Mouse (Mus musculus) lung, embryonic 16.5 days (tissue): Measurements from ENCODE around the gene Grap. TPM values are rescaled to one million over a fixed set of nuclear protein-coding genes. Genes with fewer than 3 reads are reported as not detected.

Source experiments
- ATAC-seq: fragments of 200-750 bp; cut with Nextera tagmentation; 2 replicates; pipeline ENCODE4 v1.8.0; 2017; ENCODE audit warnings: low read depth, mild to moderate bottlenecking, moderate library complexity
- H3K27ac ChIP-seq: fragments of 300-500 bp; sonication (generic); 2 replicates; pipeline ENCODE4 v1.5.1; 2014; ENCODE audit warnings: mild to moderate bottlenecking, control low read depth, low read length
- H3K27me3 ChIP-seq: fragments of 300-500 bp; sonication (generic); 2 replicates; pipeline ENCODE4 v1.6.1; 2014; ENCODE audit warnings: low read depth, low read length, mixed read lengths; ENCODE audit not compliant: control insufficient read depth, insufficient read depth
- H3K36me3 ChIP-seq: fragments of 300-500 bp; sonication (generic); 2 replicates; pipeline ENCODE4 v1.6.1; 2014; ENCODE audit warnings: low read length; ENCODE audit not compliant: control insufficient read depth, insufficient read depth
- H3K4me1 ChIP-seq: fragments of 300-500 bp; sonication (generic); replicated peaks from 2 replicates; pipeline ENCODE4 v1.6.1; 2014; ENCODE audit warnings: low read length, mixed read lengths; ENCODE audit not compliant: control insufficient read depth, insufficient read depth
- H3K4me2 ChIP-seq: fragments of 300-500 bp; sonication (generic); 2 replicates; pipeline ENCODE4 v1.6.1; 2014; ENCODE audit warnings: low read depth, low read length, control low read depth
- H3K4me3 ChIP-seq: fragments of 300-500 bp; sonication (generic); 2 replicates; pipeline ENCODE4 v1.5.1; 2014; ENCODE audit warnings: mild to moderate bottlenecking, low read length, control low read depth
- H3K9ac ChIP-seq: fragments of 300-500 bp; sonication (generic); 2 replicates; pipeline ENCODE4 v1.6.1; 2014; ENCODE audit warnings: low read length, control low read depth
- H3K9me3 ChIP-seq: fragments of 300-500 bp; sonication (generic); 2 replicates; pipeline ENCODE4 v1.6.1; 2016; ENCODE audit warnings: low read length; ENCODE audit not compliant: control insufficient read depth
- WGBS: fragments of 180-500 bp; shearing (Covaris S2); extraction: QIAGEN DNeasy Blood & Tissue Kit; methylation state at CpG from one replicate; pipeline ENCODE4 v1.1.7; 2014; 5-methylcytosine and 5-hydroxymethylcytosine counted together
- polyA plus RNA-seq: library from polyadenylated mRNA; unstranded; fragments of >200 nt; fragmentation: Nextera tagmentation; extraction: Ambion mirVana; gene quantifications from 2 replicates; pipeline ENCODE4 v1.2.1, GENCODE M21; 2015

The Grap gene
- polyA plus RNA-seq, 1 experiment from 2014 or later: 43.1 TPM

GRCm38 (mm10) chr11:61719826-61720225 lies 66.8 kb downstream of the Grap start:
- no peak overlapping the region for H3K4me2 ChIP-seq
- no peaks in the 10 kb centered on the region for H3K9me3 ChIP-seq
- H3K27me3 ChIP-seq: no peaks in the 10 kb centered on the region
- no peak overlapping the region for H3K4me3 ChIP-seq
- H3K27ac ChIP-seq: no peak overlapping the region
- no peaks in the 10 kb centered on the region for H3K4me1 ChIP-seq
- no peaks in the 10 kb centered on the region for H3K36me3 ChIP-seq
- H3K9ac ChIP-seq: no peak overlapping the region
- WGBS: 70% methylated on average over 8 of the region's 8 CpGs
- ATAC-seq: no peak

GRCm38 (mm10) chr11:61720636-61721035 lies 67.6 kb downstream of the Grap start, which contains the start of gene Slc5a10:
Gene Slc5a10 (minus strand): TSS chr11:61720826.
- no peak within 1 kb of the TSS for H3K4me2 ChIP-seq
- no peaks in the 10 kb centered on the region for H3K4me1 ChIP-seq
- H3K9me3 ChIP-seq: no peaks in the 10 kb centered on the region
- H3K9ac ChIP-seq: no peak within 1 kb of the TSS
- WGBS: 58% methylated on average over 3 of the region's 3 CpGs
- ATAC-seq: no peak
- no peak within 1 kb of the TSS for H3K27ac ChIP-seq
- H3K27me3 ChIP-seq: no peaks in the 10 kb centered on the region
- H3K4me3 ChIP-seq: no peak within 1 kb of the TSS
- no peaks in the 10 kb centered on the region for H3K36me3 ChIP-seq

GRCm38 (mm10) chr11:61722077-61722476 lies 69.0 kb downstream of the Grap start:
- Histone ChIP-seq H3K27me3 (no peaks in the 10 kb centered on the region), H3K4me1 (no peaks in the 10 kb centered on the region), H3K9me3 (no peaks in the 10 kb centered on the region), H3K27ac (no peak overlapping the region), H3K4me2 (no peak overlapping the region), H3K9ac (no peak overlapping the region), H3K36me3 (no peaks in the 10 kb centered on the region), H3K4me3 (no peak overlapping the region)
- ATAC-seq: no peak
- 64% methylated on average over 5 of the region's 5 CpGs for WGBS

Other genes with a start within 250 kb of the Grap start
- 0.78 and 1.2 TPM in 2 replicates for gene Rnf112, start 199.1 kb upstream of the Grap start, polyA plus RNA-seq
- 1,630 and 1,660 TPM in 2 replicates for gene Mfap4, start 167.8 kb upstream of the Grap start, polyA plus RNA-seq
- 59.6 and 61.8 TPM in 2 replicates for gene Mapk7, start 158.9 kb upstream of the Grap start, polyA plus RNA-seq
- 47.3 and 47.9 TPM in 2 replicates for gene B9d1, start 148.1 kb upstream of the Grap start, polyA plus RNA-seq
- 24.4 and 28.7 TPM in 2 replicates for gene Epn2, start 73.6 kb upstream of the Grap start, polyA plus RNA-seq
- 2.2 and 2.3 TPM in 2 replicates for gene Fam83g, start 30.8 kb downstream of the Grap start, polyA plus RNA-seq
- 0.08 TPM in 1 of 2 replicates, not detected in the other for gene Slc5a10, start 67.6 kb downstream of the Grap start, polyA plus RNA-seq
- 31.3 and 31.4 TPM in 2 replicates for gene Prpsap2, start 108.8 kb downstream of the Grap start, polyA plus RNA-seq
- gene Ulk2, start 201.8 kb downstream of the Grap start, polyA plus RNA-seq: 12.2 and 12.4 TPM in 2 replicates